Mouse (Mus musculus): ENCODE data around the gene Has1. TPM values are rescaled to one million over a fixed set of nuclear protein-coding genes. Genes with fewer than 3 reads are reported as not detected.

The Has1 gene
- total and polyA plus RNA-seq, 3 experiments, result not detected

- no peak overlapping the region for H3K4me2 ChIP-seq (ENCODE audit: insufficient read depth, low read depth, poor library complexity, severe bottlenecking)
- dilution Hi-C loops (cut with MboI; ENCODE audit: extremely low pct_ligation_motif_present, extremely low pct_unique_long_range_greater_than_20kb, low sequenced_read_pairs), result no loop called here
- in situ Hi-C loops (cut with MboI; ENCODE audit: low pct_ligation_motif_present, low pct_unique_long_range_greater_than_20kb, low sequenced_read_pairs), result loop anchor here (10.0 kb wide), 1 partner anchor 85 kb away; no protein-coding TSS in a partner anchor
These were observed 4.9 kb downstream of the Has1 start for GRCm38 (mm10) chr17:17849906-17850712.

DNA sequence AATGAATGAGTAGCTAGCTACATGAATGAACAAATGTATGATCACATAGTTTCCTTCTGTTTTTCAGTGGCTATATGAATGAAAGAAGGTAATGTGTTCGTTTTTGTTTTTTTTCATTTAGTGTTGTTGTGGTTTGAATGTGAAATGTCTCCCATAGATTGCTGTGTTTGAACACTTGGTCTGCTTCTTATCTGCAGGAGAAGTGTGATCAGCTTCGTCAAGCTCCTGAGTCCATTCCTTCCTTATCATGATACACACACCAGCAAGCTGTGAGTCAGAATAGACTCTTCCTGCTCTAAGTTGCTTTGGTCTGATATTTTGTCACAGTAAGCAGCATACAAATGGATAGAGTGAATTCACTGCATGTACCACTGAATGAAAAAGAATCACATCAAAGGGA, 6.0 kb downstream of the Has1 start:
- DNase-seq (ENCODE audit: extremely low read depth), result no peak
- H3K27ac ChIP-seq (ENCODE audit: insufficient read depth, low read depth), result no peak overlapping the region
- peaks cover 0 to 6% of the 10 kb centered on the region in 2 experiments; a peak in 2 of 4 replicates for H3K4me1 ChIP-seq (ENCODE audit: control insufficient read depth in 1 of 2, insufficient read depth in 2 of 2)
- no peaks in the 10 kb centered on the region for H3K79me2 ChIP-seq (replicated peaks; ENCODE audit: control insufficient read depth, extremely low read depth, insufficient read depth, poor library complexity, severe bottlenecking)
- H3K36me3 ChIP-seq (replicated peaks in 1 of 2; ENCODE audit: control insufficient read depth in 1 of 2, insufficient read depth in 1 of 2, low read length in 1 of 2), result no peaks in the 10 kb centered on the region
- H3K4me3 ChIP-seq (replicated peaks in 1 of 3; ENCODE audit: low read depth in 2 of 3, low read length in 2 of 3, poor library complexity in 1 of 3), result no peak overlapping the region
- H3K4me2 ChIP-seq (ENCODE audit: insufficient read depth, low read depth, poor library complexity, severe bottlenecking), result no peak overlapping the region
- no peak for TF ChIP-seq IRF4 (IDR thresholded peaks at IDR 0.05; ENCODE audit: low read depth, low read length)
- no peak for TF ChIP-seq HCFC1 (IDR thresholded peaks at IDR 0.05; ENCODE audit: low read depth, low read length)
- no peak for TF ChIP-seq EP300 (IDR thresholded peaks at IDR 0.05; ENCODE audit: low read length)
- TF ChIP-seq BHLHE40 (IDR thresholded peaks at IDR 0.05; ENCODE audit: low read depth, low read length), result no peak
- TF ChIP-seq POLR2A (IDR thresholded peaks at IDR 0.05; ENCODE audit: low read depth, low read length), result no peak
- TF ChIP-seq RCOR1 (conservative IDR thresholded peaks at IDR 0.05; ENCODE audit: low read depth, low read length), result no peak
- no peak for TF ChIP-seq SMC3 (IDR thresholded peaks at IDR 0.05; ENCODE audit: low read depth, low read length)
- no peak for TF ChIP-seq USF2 (conservative IDR thresholded peaks at IDR 0.05; ENCODE audit: low read depth, low read length)
- TF ChIP-seq UBTF (IDR thresholded peaks at IDR 0.05; ENCODE audit: low read depth, low read length), result no peak
- no peak for TF ChIP-seq PAX5 (IDR thresholded peaks at IDR 0.05; ENCODE audit: low read length)
- TF ChIP-seq SIN3A (IDR thresholded peaks at IDR 0.05; ENCODE audit: low read length), result no peak
- TF ChIP-seq TCF12 (IDR thresholded peaks at IDR 0.05; ENCODE audit: low read depth, low read length), result no peak
- H3K27me3 ChIP-seq (replicated peaks), result no peaks in the 10 kb centered on the region
- in situ Hi-C loops (cut with MboI; ENCODE audit: low pct_ligation_motif_present, low pct_unique_long_range_greater_than_20kb, low sequenced_read_pairs), result loop anchor here (10.0 kb wide), 1 partner anchor 84 kb away; no protein-coding TSS in a partner anchor
- dilution Hi-C loops (cut with MboI; ENCODE audit: extremely low pct_ligation_motif_present, extremely low pct_unique_long_range_greater_than_20kb, low sequenced_read_pairs), result no loop called here
- H3K9me3 ChIP-seq (replicated peaks; ENCODE audit: low read length), result no peaks in the 10 kb centered on the region
- no peak overlapping the region for H3K9ac ChIP-seq (ENCODE audit: insufficient read depth, low read depth)

More at GRCm38 (mm10) chr17:17849906-17850712, 4.9 kb downstream of the Has1 start:
- Histone ChIP-seq H3K4me1 (ENCODE audit: control insufficient read depth in 1 of 2, insufficient read depth in 2 of 2) (peaks cover 0 to 6% of the 10 kb centered on the region in 2 experiments; a peak in 2 of 4 replicates), H3K27me3 (replicated peaks) (no peaks in the 10 kb centered on the region), H3K79me2 (replicated peaks; ENCODE audit: control insufficient read depth, extremely low read depth, insufficient read depth, poor library complexity, severe bottlenecking) (no peaks in the 10 kb centered on the region), H3K9ac (ENCODE audit: insufficient read depth, low read depth) (no peak overlapping the region), H3K9me3 (replicated peaks; ENCODE audit: low read length) (no peaks in the 10 kb centered on the region), H3K36me3 (replicated peaks in 1 of 2; ENCODE audit: control insufficient read depth in 1 of 2, insufficient read depth in 1 of 2, low read length in 1 of 2) (no peaks in the 10 kb centered on the region), H3K27ac (ENCODE audit: insufficient read depth, low read depth) (no peak overlapping the region), H3K4me3 (replicated peaks in 1 of 3; ENCODE audit: low read depth in 2 of 3, low read length in 2 of 3, poor library complexity in 1 of 3) (no peak overlapping the region)
- TF ChIP-seq USF2 (conservative IDR thresholded peaks at IDR 0.05; ENCODE audit: low read depth, low read length) (no peak), ZC3H11A (IDR thresholded peaks at IDR 0.05; ENCODE audit: low read depth, low read length) (no peak), MXI1 (IDR thresholded peaks at IDR 0.05; ENCODE audit: low read depth, low read length) (no peak), MAX (IDR thresholded peaks at IDR 0.05; ENCODE audit: low read length) (no peak), NELFE (IDR thresholded peaks at IDR 0.05; ENCODE audit: low read depth, low read length) (no peak), PAX5 (IDR thresholded peaks at IDR 0.05; ENCODE audit: low read length) (no peak), ZKSCAN1 (IDR thresholded peaks at IDR 0.05; ENCODE audit: borderline replicate concordance, low read depth, low read length) (no peak), RAD21 (IDR thresholded peaks at IDR 0.05; ENCODE audit: low read depth, low read length) (no peak), HCFC1 (IDR thresholded peaks at IDR 0.05; ENCODE audit: low read depth, low read length) (no peak), POLR2AphosphoS2 (IDR thresholded peaks at IDR 0.05; ENCODE audit: low read depth, low read length) (no peak)
- DNase-seq (ENCODE audit: extremely low read depth), result no peak

Data from CH12.LX (cell line).